In genomic region chr16:13329640-13330039, GRCm38 (mm10) we compare ENCODE assay signal across 11 mouse cellular contexts.
A peak's percentile ranks its signal among the peaks of the same experiment; 100 is the strongest.
DNase-seq lines count a peak whose midpoint lies in the region; ATAC-seq and TF ChIP-seq lines count a peak whose summit lies in the region.
"Had no signal": no experiment of that assay in that cellular context is flagged by ENCODE, and none has a peak within 500 bp of the region (broad histone marks: within the 10 kb centered on the region; RNA-seq: fewer than 3 reads in every experiment).

No protein-coding gene starts in this region.

- H3K9me3 ChIP-seq in forebrain, embryonic 14.5 days (replicated peaks; ENCODE audit: control insufficient read depth, low read length): no peaks in the 10 kb centered on the region
- H3K9me3 ChIP-seq in forebrain, embryonic 16.5 days (ENCODE audit: control insufficient read depth, low read length): no peaks in the 10 kb centered on the region
- H3K9me3 ChIP-seq in hindbrain, postnatal 0 days (ENCODE audit: low read length): no peaks in the 10 kb centered on the region
- no peaks in the 10 kb centered on the region for H3K9me3 ChIP-seq in hindbrain, embryonic 10.5 days
- no peaks in the 10 kb centered on the region for H3K9me3 ChIP-seq in forebrain, postnatal 0 days (ENCODE audit: low read length)
- H3K9me3 ChIP-seq: embryonic facial prominence, embryonic 13.5 days had no signal

- no peak overlapping the region for H3K27ac ChIP-seq in forebrain, embryonic 14.5 days (ENCODE audit: low read depth, low read length)
- no peak overlapping the region for H3K27ac ChIP-seq in forebrain, embryonic 16.5 days (ENCODE audit: low read length)
- peak overlapping the region; percentile 48; the same call in 1 of the 2 replicates for H3K27ac ChIP-seq in hindbrain, postnatal 0 days
- no peak overlapping the region for H3K27ac ChIP-seq in hindbrain, embryonic 10.5 days
- no peak overlapping the region for H3K27ac ChIP-seq in forebrain, postnatal 0 days (ENCODE audit: low read depth, low read length)
- H3K27ac ChIP-seq: embryonic facial prominence, embryonic 13.5 days had no signal

- H3K36me3 ChIP-seq in forebrain, embryonic 14.5 days (ENCODE audit: control insufficient read depth, insufficient read depth, low read length): peaks cover 4% of the 10 kb centered on the region; the same call in 1 of the 2 replicates
- no peaks in the 10 kb centered on the region for H3K36me3 ChIP-seq in forebrain, embryonic 16.5 days (ENCODE audit: control insufficient read depth, insufficient read depth)
- no peaks in the 10 kb centered on the region for H3K36me3 ChIP-seq in hindbrain, postnatal 0 days (ENCODE audit: insufficient read depth, low read length)
- H3K36me3 ChIP-seq in hindbrain, embryonic 10.5 days: peaks cover 17% of the 10 kb centered on the region
- H3K36me3 ChIP-seq in forebrain, postnatal 0 days (ENCODE audit: insufficient read depth): peaks cover 9% of the 10 kb centered on the region

- H3K9ac ChIP-seq in forebrain, embryonic 14.5 days (ENCODE audit: low read length): no peak overlapping the region
- H3K9ac ChIP-seq in forebrain, embryonic 16.5 days (replicated peaks; ENCODE audit: low read depth, low read length): no peak overlapping the region
- no peak overlapping the region for H3K9ac ChIP-seq in hindbrain, postnatal 0 days (replicated peaks; ENCODE audit: low read length)
- H3K9ac ChIP-seq in forebrain, postnatal 0 days: no peak overlapping the region
- H3K9ac ChIP-seq: embryonic facial prominence, embryonic 13.5 days had no signal

- no peaks in the 10 kb centered on the region for H3K27me3 ChIP-seq in forebrain, embryonic 14.5 days (replicated peaks; ENCODE audit: control insufficient read depth, insufficient read depth, low read length)
- H3K27me3 ChIP-seq in forebrain, embryonic 16.5 days (replicated peaks; ENCODE audit: control insufficient read depth, insufficient read depth, low read length): no peaks in the 10 kb centered on the region
- no peaks in the 10 kb centered on the region for H3K27me3 ChIP-seq in hindbrain, postnatal 0 days (ENCODE audit: insufficient read depth, low read length)
- no peaks in the 10 kb centered on the region for H3K27me3 ChIP-seq in hindbrain, embryonic 10.5 days (ENCODE audit: insufficient read depth, poor library complexity, severe bottlenecking)
- no peaks in the 10 kb centered on the region for H3K27me3 ChIP-seq in forebrain, postnatal 0 days (ENCODE audit: insufficient read depth, low read length)
- H3K27me3 ChIP-seq: embryonic facial prominence, embryonic 13.5 days had no signal

- no peak overlapping the region for H3K4me3 ChIP-seq in forebrain, embryonic 14.5 days (ENCODE audit: low read depth, low read length)
- no peak overlapping the region for H3K4me3 ChIP-seq in forebrain, embryonic 16.5 days (replicated peaks; ENCODE audit: low read length)
- H3K4me3 ChIP-seq in hindbrain, postnatal 0 days (ENCODE audit: low read length): no peak overlapping the region
- H3K4me3 ChIP-seq in hindbrain, embryonic 10.5 days: no peak overlapping the region
- no peak overlapping the region for H3K4me3 ChIP-seq in forebrain, postnatal 0 days (ENCODE audit: low read depth, low read length)
- H3K4me3 ChIP-seq: embryonic facial prominence, embryonic 13.5 days had no signal

- no peak for TF ChIP-seq CTCF in hindbrain, postnatal 0 days (IDR thresholded peaks at IDR 0.05; ENCODE audit: low read depth)
- TF ChIP-seq CTCF in forebrain, postnatal 0 days (IDR thresholded peaks at IDR 0.05; ENCODE audit: low read depth): no peak

- no peak for DNase-seq in forebrain, embryonic 14.5 days (ENCODE audit: low spot score)
- no peak for DNase-seq in hindbrain, postnatal 0 days (ENCODE audit: low spot score)
- no peak for DNase-seq in hindbrain, embryonic 10.5 days (ENCODE audit: low spot score)
- no peak for DNase-seq in forebrain, postnatal 0 days
- no peak for DNase-seq in kidney, postnatal 36 days
- DNase-seq: kidney, adult 2 months had no signal

- WGBS in forebrain, embryonic 14.5 days: 70% methylated on average over 3 of the region's 3 CpGs
- WGBS in forebrain, embryonic 16.5 days: 66% methylated on average over 3 of the region's 3 CpGs
- WGBS in hindbrain, postnatal 0 days: 52% methylated on average over 3 of the region's 3 CpGs
- WGBS in hindbrain, embryonic 10.5 days: 84% methylated on average over 3 of the region's 3 CpGs
- 80% methylated on average over 3 of the region's 3 CpGs for WGBS in forebrain, postnatal 0 days

- ATAC-seq in forebrain, embryonic 14.5 days: 0 out of 2 replicates have a peak, but pooled peaks have one; percentile 29
- ATAC-seq in forebrain, embryonic 16.5 days: no peak
- ATAC-seq in hindbrain, postnatal 0 days: no peak
- peak; percentile 73 for ATAC-seq in erythroblast, adult 5-6 weeks (replicated peaks; ENCODE audit: low FRiP score, poor library complexity, severe bottlenecking)
- ATAC-seq in megakaryocyte-erythroid progenitor cell, adult 5-6 weeks (replicated peaks; ENCODE audit: low FRiP score, low TSS enrichment, poor library complexity, severe bottlenecking): peak; percentile 95
- no peak for ATAC-seq in forebrain, postnatal 0 days
- ATAC-seq: midbrain, embryonic 16.5 days had no signal

- no peaks in the 10 kb centered on the region for H3K4me1 ChIP-seq in forebrain, embryonic 14.5 days (ENCODE audit: control insufficient read depth, insufficient read depth, low read length)
- H3K4me1 ChIP-seq in forebrain, embryonic 16.5 days (replicated peaks; ENCODE audit: control insufficient read depth, insufficient read depth, low read length): 0 out of 2 replicates have a peak, but pooled peaks cover 3% of the 10 kb centered on the region
- no peaks in the 10 kb centered on the region for H3K4me1 ChIP-seq in hindbrain, postnatal 0 days (ENCODE audit: insufficient read depth, low read length)
- no peaks in the 10 kb centered on the region for H3K4me1 ChIP-seq in hindbrain, embryonic 10.5 days (replicated peaks)
- no peaks in the 10 kb centered on the region for H3K4me1 ChIP-seq in forebrain, postnatal 0 days (ENCODE audit: insufficient read depth)
- H3K4me1 ChIP-seq: embryonic facial prominence, embryonic 13.5 days had no signal

- no peak overlapping the region for H3K4me2 ChIP-seq in forebrain, embryonic 14.5 days (ENCODE audit: low read length)
- H3K4me2 ChIP-seq in forebrain, embryonic 16.5 days (ENCODE audit: low read length): no peak overlapping the region
- H3K4me2 ChIP-seq in hindbrain, postnatal 0 days (ENCODE audit: low read depth, low read length): no peak overlapping the region
- no peak overlapping the region for H3K4me2 ChIP-seq in forebrain, postnatal 0 days (ENCODE audit: low read depth)
- H3K4me2 ChIP-seq: embryonic facial prominence, embryonic 13.5 days had no signal

Comparison
In these comparisons a context has a peak if more than half of its experiments do, and no peak if none do; other contexts are left out.
1. ATAC-seq: peak in forebrain, embryonic 14.5 days (single experiment), erythroblast, adult 5-6 weeks (single experiment) and megakaryocyte-erythroid progenitor cell, adult 5-6 weeks (single experiment); none in forebrain, embryonic 16.5 days (single experiment), hindbrain, postnatal 0 days (single experiment) and forebrain, postnatal 0 days (single experiment).